Mouse (Mus musculus) stomach, postnatal 0 days (tissue): Measurements from ENCODE around the gene Snrnp35.
"Not testable (repeated sequence)": the region's sequence is repeated elsewhere in the genome, so short reads cannot be mapped to it uniquely, and the experiment has no call there.

Experiments used
- CTCF ChIP-seq: IDR thresholded peaks from 2 replicates; pipeline ENCODE4 v1.5.1; 2016; ENCODE audit warnings: antibody characterized with exemption, low read depth, mild to moderate bottlenecking, moderate library complexity
- EP300 ChIP-seq: optimal IDR thresholded peaks from 2 replicates; pipeline ENCODE3; 2016; ENCODE audit warnings: antibody characterized with exemption

DNA sequence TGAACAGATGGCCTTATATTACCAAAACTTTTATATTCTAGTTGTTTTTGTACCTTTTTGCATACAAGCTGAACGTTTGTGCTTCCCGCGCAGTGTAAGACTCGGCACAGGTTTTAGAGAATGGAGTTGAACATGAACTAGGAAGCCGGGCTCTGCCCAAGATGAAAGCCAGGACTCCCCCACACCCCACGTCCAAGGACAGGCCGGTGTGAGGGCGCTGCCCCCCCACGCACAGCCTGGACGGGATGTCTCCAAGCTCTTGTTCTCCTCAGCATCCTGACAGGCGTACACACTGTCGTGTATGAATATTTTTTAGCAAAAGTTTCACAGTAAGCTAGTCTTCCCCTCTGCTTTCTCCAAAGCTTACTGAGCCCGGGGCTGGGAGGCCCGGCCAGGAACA, 22.0 kb upstream of the Snrnp35 start:
- TF ChIP-seq CTCF, EP300: not testable (repeated sequence)
